Mouse (Mus musculus): ENCODE data around the gene Tomm6. TPM values are rescaled to one million over a fixed set of nuclear protein-coding genes. Genes with fewer than 3 reads are reported as not detected.

The Tomm6 gene
- 100 to 1,000 TPM; 175 to 181 TPM for total RNA-seq (2021)
- long read RNA-seq, experiment 1, transcript Tomm6-202 (3 exons, 749 nt): major isoform, 79 of 83 reads
- long read RNA-seq, experiment 1, partial matches to known transcripts: 0 of 83 reads
- long read RNA-seq, experiment 1, other reads (novel, unspliced or antisense): 3 of 83 reads
- long read RNA-seq, experiment 2, transcript Tomm6-202 (3 exons, 749 nt): major isoform, 66 of 71 reads
- long read RNA-seq, experiment 2, transcript Tomm6-201 (3 exons, 594 nt): minor isoform, 5 of 71 reads
- long read RNA-seq, experiment 2, partial matches to known transcripts: 0 of 71 reads
- long read RNA-seq, experiment 2, other reads (novel, unspliced or antisense): 0 of 71 reads

DNA sequence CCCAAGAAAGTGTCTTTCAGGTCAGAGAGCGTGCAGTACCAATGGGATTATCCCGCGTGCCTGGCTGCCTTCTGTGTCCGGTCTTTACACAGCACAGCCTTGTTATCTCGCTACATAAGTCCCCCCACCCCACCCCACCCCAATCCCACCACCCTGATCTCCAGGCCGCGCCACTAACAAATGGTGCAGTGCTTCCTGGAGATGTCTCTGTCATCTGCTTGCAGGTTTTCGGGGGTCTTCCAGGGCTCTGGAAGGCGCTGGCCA, at the start of gene Tomm6:
TSS of gene Tomm6 (minus strand) at position 43 of the 264 bp plus-strand sequence.
- no peak for DNase-seq

- peak; percentile 89 for DNase-seq
These were observed 49.3 kb upstream of the Tomm6 start for GRCm38 (mm10) chr17:47737271-47738065.

DNA sequence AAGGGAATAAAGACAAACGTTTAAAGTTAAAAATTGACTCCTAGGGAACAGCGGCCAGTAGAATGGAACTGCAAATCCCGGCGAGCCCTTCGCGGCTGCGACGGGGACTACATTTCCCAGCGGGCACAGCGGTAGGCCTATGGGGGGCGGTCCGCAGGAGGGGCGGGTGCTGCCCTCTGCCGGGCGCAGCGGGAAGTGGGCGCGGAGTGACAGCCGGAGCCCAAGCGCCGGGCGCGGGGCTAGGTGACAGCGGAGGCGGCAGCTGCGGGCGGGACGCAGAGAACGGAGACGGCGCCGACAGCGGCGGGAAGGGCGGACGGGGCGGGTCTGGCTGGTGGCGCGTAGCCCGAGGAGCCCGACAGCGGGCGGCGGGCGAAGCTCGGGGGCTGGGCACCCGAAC, 48.7 kb upstream of the Tomm6 start, which contains the start of gene Tfeb:
TSS of gene Tfeb (plus strand) at position 175 of the 400 bp plus-strand sequence.
- DNase-seq: peak; percentile 100

- DNase-seq: no peak
These were observed 47.4 kb upstream of the Tomm6 start for GRCm38 (mm10) chr17:47735553-47736100.

- no peak for DNase-seq
These were observed 42.7 kb upstream of the Tomm6 start for GRCm38 (mm10) chr17:47730633-47731575.

GRCm38 (mm10) chr17:47726566-47726965, 38.4 kb upstream of the Tomm6 start, which contains the start of gene Pgc:
Pgc (plus strand) TSS chr17:47726842.
- DNase-seq: no peak

GRCm38 (mm10) chr17:47721183-47721582, 33.0 kb upstream of the Tomm6 start:
- DNase-seq: no peak

DNA sequence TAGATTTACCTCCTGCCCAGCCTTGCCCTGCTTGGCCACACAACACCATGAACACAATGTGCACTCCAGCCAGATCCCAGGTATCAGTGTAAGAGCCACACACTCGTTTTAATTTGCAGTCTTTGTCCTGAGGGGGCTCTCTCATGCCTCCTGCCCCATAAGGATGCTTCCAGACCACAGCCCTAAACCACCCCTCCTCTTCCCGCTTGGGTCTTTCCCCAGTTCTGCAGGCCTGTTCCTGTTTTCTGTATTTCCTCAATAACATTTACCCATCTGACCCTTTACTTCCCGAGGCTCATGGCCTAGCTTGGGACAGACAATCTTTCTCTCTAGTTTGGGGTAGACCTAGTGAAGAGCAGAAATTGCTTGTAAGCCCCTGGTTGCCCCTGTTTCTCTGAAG, 26.9 kb upstream of the Tomm6 start:
- DNase-seq: no peak

DNA sequence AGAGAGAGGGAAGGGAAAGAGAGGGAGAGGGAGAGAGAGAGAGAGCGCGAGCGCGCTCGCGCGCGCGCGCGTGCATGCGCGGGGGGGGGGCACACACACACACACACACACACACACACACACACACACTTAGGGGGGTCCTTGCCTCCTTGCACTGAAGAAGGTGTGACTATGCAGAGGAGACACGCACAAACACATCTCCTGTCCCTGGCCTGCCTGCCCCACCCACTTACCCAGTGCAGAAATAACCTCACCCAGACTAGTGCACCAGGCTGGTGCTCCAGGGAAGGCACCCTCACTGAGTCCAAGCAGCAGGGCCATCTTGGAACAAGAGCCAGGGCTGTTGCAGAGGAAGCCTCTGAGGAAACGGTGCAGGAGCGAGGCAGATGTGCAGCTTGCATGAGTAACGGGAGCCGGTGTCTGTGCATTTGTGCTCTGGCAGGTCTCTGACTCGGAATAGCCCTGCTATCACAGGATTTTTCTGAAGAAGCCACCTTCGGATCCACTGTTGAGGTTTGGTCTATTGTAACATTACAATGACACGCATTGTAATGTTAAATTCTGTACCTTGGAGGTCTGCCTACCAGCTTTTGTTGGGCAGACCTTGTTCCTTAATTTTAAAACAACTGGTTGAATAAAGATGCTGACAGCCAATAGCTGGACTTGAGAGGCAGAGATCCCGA, 24.8 kb upstream of the Tomm6 start:
- DNase-seq: no peak

DNA sequence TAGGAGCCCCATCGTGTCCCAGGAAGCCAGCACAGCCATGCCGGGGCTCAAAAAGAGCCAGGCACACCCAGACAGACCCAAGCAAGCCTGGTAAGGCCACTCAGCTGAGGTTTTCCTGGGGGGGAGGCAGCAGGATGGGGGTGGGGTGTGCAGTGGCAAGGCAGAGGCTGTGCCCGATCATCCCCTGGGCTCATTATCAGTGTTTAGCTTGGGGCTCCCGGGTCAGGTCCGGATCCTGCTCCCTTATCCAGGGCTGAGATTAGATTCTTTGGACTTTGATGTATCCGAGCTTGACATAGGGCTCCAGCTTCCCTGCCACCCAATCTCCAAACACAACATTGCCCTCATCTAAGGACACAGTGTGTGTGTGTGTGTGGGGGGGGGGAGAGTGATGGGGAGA, 23.7 kb upstream of the Tomm6 start:
- DNase-seq: no peak

GRCm38 (mm10) chr17:47710036-47710435, 21.9 kb upstream of the Tomm6 start:
- DNase-seq: no peak

DNA sequence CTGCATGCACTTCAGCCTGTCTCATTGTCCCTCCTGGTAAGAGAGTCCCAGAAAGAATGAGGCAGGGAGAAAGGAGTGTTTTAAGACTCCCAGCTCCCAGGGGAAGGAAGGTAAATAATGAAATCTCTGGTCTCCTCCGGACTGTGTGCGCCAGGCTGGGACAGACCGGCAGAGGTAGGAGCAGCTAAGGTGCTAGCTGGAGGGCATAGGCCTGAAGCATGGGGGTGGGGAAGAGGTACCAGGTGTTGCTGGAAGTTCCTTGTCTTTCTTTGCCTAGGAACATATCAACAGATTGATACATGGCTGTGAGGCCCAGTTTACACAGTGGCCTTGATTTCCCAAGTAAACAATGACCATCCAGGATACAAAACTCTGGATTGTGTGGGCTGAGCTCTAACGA, 20.8 kb upstream of the Tomm6 start:
- DNase-seq: no peak

DNA sequence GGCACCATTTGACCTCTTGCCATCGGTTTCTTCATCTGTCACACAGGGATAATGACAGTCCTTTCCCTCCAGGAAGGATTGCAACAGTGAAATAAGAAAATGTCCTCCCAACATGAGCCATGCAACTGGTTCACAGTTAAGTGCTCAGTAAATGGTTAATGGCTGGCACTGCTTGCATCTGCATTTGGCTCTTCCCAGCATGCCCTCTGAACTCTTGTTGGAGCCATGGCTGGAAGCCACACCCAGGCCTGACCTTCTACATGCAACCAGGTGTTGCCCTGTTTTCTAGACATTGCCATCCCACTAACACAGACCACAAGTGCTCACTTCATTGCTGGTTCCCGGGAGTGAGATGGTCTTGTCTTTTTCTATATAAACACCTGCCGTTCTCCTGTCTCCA, 19.8 kb upstream of the Tomm6 start:
- no peak for DNase-seq

DNA sequence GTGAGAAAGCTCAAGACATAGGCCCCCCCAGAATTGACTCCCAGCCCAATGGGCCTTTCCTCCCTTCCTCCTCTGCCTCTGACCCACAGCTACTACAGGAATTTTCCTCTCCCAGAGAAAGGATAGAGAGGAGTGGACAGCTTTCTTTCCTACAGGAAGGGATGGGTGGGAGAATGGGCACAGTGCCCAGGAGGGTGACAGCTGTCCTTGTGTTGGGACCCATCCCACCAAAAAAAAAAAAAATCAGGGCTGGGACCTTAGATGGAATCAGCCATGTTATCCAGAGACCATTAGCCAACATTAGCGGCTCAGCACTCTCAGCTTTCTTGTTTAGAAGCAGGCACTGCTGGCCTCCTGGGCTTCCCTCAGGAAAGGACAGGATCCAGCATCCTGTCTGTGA, 18.0 kb upstream of the Tomm6 start:
- DNase-seq: no peak

DNA sequence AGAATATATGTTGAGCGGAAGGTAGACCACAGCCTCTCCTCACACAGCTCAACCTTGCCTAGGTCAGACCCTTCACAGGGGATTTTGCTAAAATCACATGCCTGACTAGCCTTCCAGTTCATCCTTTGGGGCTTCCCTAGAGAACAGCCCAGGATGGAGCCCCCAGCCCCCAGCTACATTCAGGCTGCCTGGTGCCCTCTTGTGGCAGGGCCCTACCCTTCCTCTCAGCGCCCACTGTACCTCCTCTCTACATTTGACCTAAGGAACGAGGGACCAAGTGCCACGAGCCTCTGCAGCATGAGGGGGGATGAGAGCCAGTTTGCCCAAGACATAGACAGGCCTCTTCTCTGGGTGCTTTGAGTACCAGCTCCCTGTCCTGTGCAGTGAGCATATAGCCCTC, 16.5 kb upstream of the Tomm6 start:
- DNase-seq: no peak

- no peak for DNase-seq
These were observed 15.4 kb upstream of the Tomm6 start for GRCm38 (mm10) chr17:47703556-47703955.

DNA sequence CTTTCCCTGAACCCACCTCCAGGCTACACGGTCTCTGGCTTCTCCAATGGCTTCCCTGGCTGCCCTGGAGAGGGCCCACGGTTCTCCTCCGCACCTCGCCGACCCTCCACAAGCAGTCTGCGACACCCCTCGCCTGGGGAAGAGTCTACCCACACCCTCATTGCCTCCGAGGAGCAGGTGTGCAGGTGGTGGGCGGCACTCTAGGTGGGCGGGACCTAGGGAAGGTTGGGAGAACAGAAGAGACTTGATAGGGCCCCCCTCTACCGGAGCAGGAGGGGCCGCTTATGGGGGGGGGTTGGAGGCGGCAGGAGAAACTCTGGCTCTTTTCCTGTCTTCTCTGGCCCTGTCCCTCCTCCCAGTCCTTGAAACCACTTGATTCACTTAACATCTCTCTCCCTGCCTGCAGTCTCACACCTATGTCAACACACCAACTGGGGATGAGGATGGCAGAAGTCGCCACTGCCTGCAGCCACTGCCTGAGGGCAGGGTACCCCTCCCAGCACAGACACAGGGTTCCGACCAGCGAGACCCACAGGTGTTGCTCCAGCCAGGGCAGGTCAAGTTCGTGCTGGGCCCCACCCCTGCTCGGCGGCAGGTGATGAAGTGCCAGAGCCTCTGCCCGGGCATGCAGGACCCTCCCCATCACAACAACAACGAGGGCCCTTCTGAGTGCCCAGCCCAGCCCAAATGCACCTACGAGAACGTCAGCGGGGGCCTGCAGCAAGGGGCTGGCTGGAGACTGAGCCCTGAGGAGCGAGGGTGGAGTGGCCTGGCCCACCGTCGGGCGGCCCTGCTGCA, 14.6 kb upstream of the Tomm6 start:
- DNase-seq: no peak

DNA sequence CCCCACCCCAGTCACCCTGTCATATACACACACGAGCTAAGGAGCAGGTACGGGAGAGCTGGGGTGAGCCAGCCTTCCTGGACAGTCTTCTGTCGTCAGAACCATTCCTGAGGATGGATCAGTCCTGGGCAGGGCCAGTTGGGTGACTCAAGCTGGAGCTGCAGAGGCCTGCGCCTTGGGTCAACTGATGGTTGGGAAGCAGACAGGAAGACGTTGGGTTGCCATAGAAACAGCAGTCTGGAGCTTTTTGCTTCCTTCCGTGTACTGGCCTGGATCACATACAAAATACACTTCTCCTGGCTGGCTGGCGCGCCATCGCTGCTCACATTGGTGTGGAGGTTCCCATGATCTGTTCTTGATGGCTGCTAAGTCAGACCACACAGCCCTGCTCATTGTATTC, 13.6 kb upstream of the Tomm6 start:
- no peak for DNase-seq

DNA sequence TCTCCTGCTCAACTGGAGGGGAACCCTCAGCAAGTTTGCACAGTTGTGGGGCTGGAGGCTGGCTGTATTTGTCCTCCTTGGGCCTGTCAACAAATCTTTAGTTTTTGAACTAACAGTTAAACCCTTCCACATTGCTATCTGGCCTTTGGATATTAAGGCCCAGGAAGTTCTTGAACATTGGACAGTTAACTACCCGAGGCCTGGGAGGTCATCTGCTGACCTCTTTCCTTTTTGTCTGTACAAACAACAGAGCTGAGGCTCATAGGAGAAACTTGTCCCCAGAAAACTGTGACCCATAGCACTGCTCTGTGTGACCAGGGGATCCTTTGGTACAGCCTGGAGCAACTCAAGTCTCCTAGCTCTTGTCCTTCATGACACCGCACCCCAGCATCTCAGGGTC, 10.9 kb upstream of the Tomm6 start:
- DNase-seq: no peak

DNA sequence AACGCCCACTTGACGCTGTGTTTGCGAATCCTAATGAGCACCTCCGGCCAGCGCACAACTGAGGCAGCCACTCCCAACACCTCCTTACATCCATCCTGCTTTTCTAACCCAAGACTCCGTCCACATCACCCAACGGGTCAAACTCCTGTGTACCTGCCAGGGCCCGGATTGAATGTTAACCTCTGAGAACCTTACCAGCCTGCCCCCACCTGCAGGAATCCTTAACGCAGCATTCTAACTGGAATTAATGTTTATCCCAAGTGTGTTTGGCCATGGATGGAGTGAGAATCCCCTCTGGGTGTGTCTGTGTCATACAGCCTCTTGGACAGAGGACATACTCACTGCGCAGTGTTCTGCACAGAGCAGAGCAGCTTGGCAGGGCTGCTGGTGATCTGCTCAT, 10.0 kb upstream of the Tomm6 start:
- no peak for DNase-seq

GRCm38 (mm10) chr17:47695337-47695710, 7.1 kb upstream of the Tomm6 start:
- no peak for DNase-seq

Data from gastrocnemius, postnatal 10 days (tissue).